Mouse (Mus musculus) 3T3-L1 (cell line): ENCODE measurements around the gene Nfatc3.

ENCODE experiments used
- DNase-seq: peaks from one replicate; pipeline ENCODE4 v3.0.0-alpha.2; 2015; ENCODE audit warnings: low read depth, low spot score

The Nfatc3 gene

DNA sequence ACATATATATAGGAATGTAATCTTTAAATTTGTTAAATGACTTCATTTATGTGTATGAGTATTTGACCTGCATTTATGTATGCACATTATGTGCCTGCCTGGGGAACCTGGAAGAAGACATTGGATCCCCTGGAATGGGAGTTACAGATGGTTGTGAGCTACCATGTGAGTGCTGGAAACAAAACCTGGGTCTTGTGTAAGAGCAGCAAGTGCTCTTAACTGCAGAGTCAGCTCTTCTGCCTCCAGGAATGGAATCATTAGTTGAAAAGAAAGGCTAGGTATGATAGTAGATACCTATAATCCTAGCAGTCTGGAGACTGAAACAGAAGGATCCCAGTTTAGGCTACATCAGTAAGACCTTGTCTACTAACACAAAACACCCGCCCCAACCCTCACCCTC lies 67.4 kb downstream of the Nfatc3 start:
- DNase-seq, result no peak

- peak; percentile 62 for DNase-seq
These were observed 68.4 kb downstream of the Nfatc3 start for GRCm38 (mm10) chr8:106127054-106127453.

- DNase-seq, result no peak
These were observed 69.3 kb downstream of the Nfatc3 start for GRCm38 (mm10) chr8:106127882-106128410.

GRCm38 (mm10) chr8:106129232-106129930 lies 70.7 kb downstream of the Nfatc3 start:
- DNase-seq, result no peak

DNA sequence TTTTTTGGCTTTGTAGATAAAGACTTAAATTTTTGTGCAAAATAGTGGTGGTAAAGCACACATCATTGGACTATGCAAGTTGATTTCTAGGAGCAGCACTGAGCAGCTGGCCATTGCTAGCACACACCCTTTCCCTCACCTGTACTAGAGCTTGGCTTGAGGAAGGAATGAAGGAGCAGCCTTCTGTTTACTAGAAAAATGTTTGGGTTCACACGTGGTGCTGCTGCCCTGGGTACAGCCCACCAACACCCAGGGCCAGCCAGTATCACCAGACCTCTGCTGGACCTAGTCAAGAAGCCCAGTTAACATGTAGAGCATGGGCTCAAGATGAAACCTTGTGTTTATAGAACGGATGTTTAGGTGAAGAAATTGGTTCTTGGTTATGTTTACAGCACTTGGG lies 71.4 kb downstream of the Nfatc3 start:
- DNase-seq, result no peak

- no peak for DNase-seq
These were observed 71.9 kb downstream of the Nfatc3 start for GRCm38 (mm10) chr8:106130505-106130904.

- no peak for DNase-seq
These were observed 72.4 kb downstream of the Nfatc3 start for GRCm38 (mm10) chr8:106131021-106131420.

- DNase-seq, result no peak
These were observed 73.0 kb downstream of the Nfatc3 start for GRCm38 (mm10) chr8:106131488-106132222.

DNA sequence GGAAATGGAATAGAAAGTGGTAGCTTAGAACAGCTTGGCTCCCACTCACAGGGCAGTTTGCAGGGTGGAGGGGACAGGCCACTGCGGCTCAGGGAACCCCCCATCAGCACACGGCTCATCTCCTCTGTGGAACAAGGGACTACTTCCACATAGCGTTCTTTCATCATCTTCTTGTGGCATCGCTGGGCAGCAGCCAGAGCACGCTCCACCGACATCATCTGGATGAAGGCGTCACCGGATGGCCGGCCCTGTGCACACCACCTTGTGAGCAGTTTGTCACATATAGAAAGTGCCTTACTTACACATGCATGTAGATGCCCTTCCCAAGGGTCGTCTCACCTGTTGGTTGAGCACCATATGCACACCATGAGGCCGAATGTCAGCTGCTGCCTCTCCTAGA lies 73.7 kb downstream of the Nfatc3 start:
- no peak for DNase-seq

DNA sequence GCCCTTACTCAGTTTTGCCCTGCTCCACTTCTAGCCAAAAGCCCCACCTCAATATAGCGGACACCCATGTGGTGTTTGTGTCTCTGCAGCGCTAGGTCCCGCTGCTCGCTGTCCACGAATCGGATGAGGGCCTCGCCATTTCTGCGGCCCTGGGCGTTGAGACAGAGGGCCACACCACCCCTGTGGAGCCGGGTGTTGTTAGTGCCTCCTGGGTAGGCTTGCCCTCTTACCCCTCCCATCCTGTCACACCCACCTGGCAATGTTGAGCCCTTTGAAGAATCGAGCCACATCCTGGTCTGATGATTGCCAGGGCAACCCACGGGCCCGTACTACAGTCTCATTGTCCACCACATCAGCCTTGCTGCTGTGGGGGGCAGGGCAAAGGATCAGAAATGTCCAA lies 74.9 kb downstream of the Nfatc3 start:
- DNase-seq, result no peak

DNA sequence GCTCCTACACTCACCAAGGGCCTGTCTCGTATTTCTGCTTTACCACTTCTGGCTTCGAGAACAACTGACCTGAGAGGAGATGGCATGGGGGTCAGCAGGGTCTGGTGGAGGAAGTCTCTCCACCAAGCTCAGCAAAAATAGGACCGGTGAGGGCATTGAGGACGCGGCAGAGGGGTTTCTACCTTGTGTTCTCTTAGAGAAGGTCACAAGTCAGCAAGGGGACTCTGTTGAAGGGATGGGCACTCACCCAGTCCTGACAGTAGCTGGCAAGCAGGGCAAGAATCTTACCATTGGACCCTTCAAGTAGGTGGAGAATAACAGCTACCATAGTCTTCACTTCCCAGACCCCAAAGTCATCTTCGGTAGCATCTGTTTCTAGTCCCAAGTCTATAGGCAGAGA lies 75.3 kb downstream of the Nfatc3 start:
- no peak for DNase-seq

- DNase-seq, result no peak
These were observed 76.3 kb downstream of the Nfatc3 start for GRCm38 (mm10) chr8:106134751-106135571.

DNA sequence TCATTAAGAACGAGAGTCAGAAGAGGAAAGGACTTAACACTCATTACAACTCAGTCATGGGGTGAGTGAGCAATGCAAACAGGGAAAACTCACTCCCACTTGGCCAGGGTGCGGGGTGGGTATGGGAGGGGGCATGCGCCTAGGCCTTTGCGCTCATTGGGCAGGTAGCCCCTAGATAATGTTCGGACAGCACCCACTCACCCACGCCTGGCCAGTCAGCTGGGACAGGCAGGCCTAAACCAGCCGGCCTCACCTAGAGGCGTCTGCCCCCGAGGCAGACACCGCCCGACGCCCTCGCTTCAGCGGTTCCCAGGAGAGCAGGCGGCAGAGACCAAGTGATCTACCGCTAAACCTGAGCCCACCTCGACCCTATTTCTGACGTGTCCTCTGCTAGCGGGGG lies 77.0 kb downstream of the Nfatc3 start:
- DNase-seq, result no peak

DNA sequence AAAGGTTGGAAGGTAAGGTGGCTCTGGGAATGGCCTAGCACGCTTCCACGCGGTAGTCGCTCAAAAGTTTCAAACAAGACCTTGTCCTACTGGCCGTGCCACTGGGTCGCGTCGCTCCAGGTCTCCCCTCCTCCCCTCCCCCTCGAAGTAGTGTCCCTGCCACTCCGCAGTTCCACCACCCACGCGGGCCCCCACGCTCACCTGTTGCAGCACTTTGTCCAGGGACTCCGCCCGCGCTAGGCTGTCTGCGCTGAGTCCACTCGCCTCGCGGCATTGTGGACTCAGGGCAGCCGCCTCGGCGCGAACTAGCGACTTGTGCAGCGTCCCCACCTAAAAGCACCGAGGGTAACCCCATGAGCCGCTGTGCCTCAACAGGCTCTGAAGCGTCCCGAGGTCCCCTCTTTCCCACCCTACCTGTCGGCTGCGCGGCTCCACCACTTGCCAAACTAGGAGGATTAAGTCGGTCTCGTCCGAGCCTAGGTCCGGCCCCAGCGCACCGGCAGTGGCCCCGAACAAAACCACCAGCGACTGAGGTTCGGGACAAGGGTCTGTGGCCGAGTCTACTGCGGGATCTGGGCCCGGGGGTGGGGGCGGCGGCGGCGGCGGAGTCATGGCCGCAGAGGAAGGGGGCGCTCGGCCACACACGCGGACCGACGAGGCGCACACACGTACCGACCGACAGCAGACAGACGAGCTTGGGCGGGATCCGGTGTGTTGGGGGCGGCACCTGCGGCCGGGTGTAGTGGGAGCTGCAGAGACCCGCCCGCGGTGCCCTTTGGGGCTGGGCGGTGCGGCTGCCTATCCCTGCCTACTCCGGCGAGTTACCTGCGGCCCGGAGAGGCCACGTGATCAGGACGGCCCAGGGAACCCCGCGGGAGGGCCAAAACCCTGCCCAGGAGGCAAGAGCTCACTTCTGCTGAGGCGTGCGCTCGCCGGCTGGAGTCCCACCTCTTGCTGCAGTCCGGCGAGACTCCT lies 77.8 kb downstream of the Nfatc3 start, which contains the start of gene Esrp2:
Gene Esrp2, minus strand, starts transcription at position 819 of the 975 bp plus-strand sequence.
- DNase-seq, result no peak

DNA sequence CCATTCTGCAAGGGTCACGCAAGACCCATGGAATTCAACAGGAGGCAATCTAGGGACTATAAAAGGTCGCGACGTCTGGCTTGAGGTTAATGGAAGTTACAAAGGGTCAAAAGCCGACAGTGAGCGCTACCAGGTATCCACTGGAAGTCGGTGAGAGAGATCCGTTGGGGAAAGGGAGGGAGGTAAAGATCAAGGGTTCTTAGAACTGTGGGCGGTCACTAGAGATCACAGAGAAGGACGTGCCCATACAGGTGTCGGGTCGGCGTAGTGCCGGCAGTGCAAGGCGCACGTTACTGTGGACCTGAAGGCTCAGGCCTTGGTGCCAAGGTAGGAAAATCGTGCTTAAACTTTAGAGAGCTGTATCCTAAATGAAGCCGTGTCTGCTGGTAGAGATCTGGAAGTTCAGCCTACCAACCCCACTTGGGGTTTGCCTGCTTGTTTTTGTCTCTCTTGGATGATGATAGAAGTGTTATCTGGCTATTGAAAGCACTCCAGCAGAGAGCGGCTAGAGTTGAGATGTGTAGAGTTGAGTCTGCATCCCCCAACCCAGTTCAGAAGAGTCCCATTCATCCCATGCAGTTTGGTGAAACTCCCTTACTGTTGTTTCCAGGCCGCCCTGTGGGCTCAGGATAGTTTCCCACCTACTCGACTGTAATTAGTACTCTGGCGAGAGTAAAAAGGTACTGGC lies 78.7 kb downstream of the Nfatc3 start:
- DNase-seq, result no peak

- peak; percentile 67 for DNase-seq
These were observed 79.4 kb downstream of the Nfatc3 start for GRCm38 (mm10) chr8:106137906-106138477.

DNA sequence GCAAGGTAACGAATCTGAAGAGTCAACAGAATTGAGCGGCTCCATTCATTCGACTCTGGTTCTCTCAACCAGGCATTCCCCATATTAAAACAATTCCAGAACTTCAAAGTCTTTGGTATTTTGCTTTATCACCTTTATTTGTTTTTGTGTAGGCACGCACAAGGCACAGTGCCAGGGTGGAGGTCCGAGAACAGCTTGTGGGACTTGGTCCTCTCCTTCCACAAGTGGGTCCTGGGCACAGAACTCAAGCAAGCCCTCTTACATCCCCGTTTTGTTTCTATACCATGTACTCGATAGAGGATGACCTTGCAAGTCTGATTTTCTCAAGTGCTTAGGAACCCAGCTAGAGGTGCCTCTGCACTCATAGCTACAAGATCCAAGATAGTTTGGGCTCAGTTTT lies 80.0 kb downstream of the Nfatc3 start:
- no peak for DNase-seq

DNA sequence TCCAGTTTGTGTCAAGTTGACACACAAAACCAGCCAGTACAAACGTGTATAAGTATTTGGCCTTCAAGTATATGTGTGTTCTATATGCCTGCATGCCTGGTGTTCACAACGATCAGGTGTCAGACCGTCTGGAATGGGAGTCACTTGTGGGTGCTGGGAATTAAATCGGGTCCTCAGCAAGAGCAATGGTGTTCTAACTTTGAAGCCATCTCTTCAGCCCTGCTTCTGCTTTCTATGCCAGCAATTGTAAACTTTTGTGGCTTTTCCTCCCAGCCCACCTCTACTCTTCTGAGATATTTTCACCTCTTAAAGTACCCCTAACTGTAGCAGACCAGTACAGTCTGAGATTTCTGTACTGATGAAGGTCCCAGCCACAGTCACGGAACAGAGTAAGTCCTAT lies 81.6 kb downstream of the Nfatc3 start:
- DNase-seq, result no peak

- DNase-seq, result peak; percentile 92
These were observed 82.1 kb downstream of the Nfatc3 start for GRCm38 (mm10) chr8:106140769-106141168.

- peak; percentile 87 for DNase-seq
These were observed 86.7 kb downstream of the Nfatc3 start for GRCm38 (mm10) chr8:106145331-106145730.
